Comparison of ENCODE assay signal across 13 mouse cellular contexts in genomic region chr10:61662391-61662988, GRCm38 (mm10). TPM values are rescaled to one million over a fixed set of nuclear protein-coding genes. Genes with fewer than 3 reads are reported as not detected.
A peak's percentile ranks its signal among the peaks of the same experiment; 100 is the strongest.
DNase-seq lines count a peak whose midpoint lies in the region; ATAC-seq lines count a peak whose summit lies in the region.
"Had no signal": no experiment of that assay in that cellular context is flagged by ENCODE, and none has a peak within 500 bp of the region (broad histone marks: within the 10 kb centered on the region; RNA-seq: fewer than 3 reads in every experiment).

No protein-coding gene starts in this region.

- no peaks in the 10 kb centered on the region for H3K27me3 ChIP-seq in hindbrain, embryonic 13.5 days
- no peaks in the 10 kb centered on the region for H3K27me3 ChIP-seq in hindbrain, embryonic 11.5 days (ENCODE audit: control insufficient read depth, insufficient read depth, low read length)
- H3K27me3 ChIP-seq: CH12.LX; limb, embryonic 13.5 days had no signal

- no peaks in the 10 kb centered on the region for H3K9me3 ChIP-seq in hindbrain, embryonic 13.5 days
- no peaks in the 10 kb centered on the region for H3K9me3 ChIP-seq in hindbrain, embryonic 11.5 days (ENCODE audit: control insufficient read depth, low read length)
- H3K9me3 ChIP-seq: limb, embryonic 13.5 days had no signal

- H3K4me1 ChIP-seq in hindbrain, embryonic 13.5 days (replicated peaks) = peaks cover 6% of the 10 kb centered on the region; the same call in 1 of the 2 replicates
- no peaks in the 10 kb centered on the region for H3K4me1 ChIP-seq in hindbrain, embryonic 11.5 days (replicated peaks; ENCODE audit: control insufficient read depth, insufficient read depth, low read length)
- H3K4me1 ChIP-seq: limb, embryonic 13.5 days had no signal

- H3K4me3 ChIP-seq in hindbrain, embryonic 13.5 days = no peak overlapping the region
- no peak overlapping the region for H3K4me3 ChIP-seq in hindbrain, embryonic 11.5 days (ENCODE audit: low read depth, low read length)
- H3K4me3 ChIP-seq: layer of hippocampus, adult 2 months; limb, embryonic 13.5 days had no signal

- DNase-seq in hindbrain, embryonic 11.5 days (ENCODE audit: low spot score) = no peak
- peak; percentile 44 for DNase-seq in right cerebral cortex, postnatal 4 days
- no peak for DNase-seq in right cerebral cortex, adult 2 months (ENCODE audit: low spot score in 2 of 2)
- DNase-seq in frontal cortex, postnatal 10 days (ENCODE audit: low spot score in 2 of 2) = peak; percentile 39 to 45
- DNase-seq in retina, postnatal 1 day = peak; percentile 76
- no peak for DNase-seq in spleen, postnatal 10 days (ENCODE audit: low spot score in 2 of 2)
- DNase-seq in cerebellum, adult 8-10 months = no peak
- DNase-seq: cerebellum, adult 2 months; thymus, postnatal 36 days had no signal

- H3K27ac ChIP-seq in hindbrain, embryonic 13.5 days = peak overlapping the region; percentile 66
- H3K27ac ChIP-seq in hindbrain, embryonic 11.5 days (ENCODE audit: low read depth, low read length) = no peak overlapping the region
- H3K27ac ChIP-seq: layer of hippocampus, adult 2 months; limb, embryonic 13.5 days had no signal

- H3K9ac ChIP-seq in hindbrain, embryonic 13.5 days = 0 out of 2 replicates have a peak overlapping the region, but pooled peaks have one; percentile 29
- no peak overlapping the region for H3K9ac ChIP-seq in hindbrain, embryonic 11.5 days (ENCODE audit: low read depth, low read length)
- H3K9ac ChIP-seq: limb, embryonic 13.5 days had no signal

- WGBS in hindbrain, embryonic 13.5 days = 52% methylated on average over 10 of the region's 10 CpGs
- 82% methylated on average over 10 of the region's 10 CpGs for WGBS in hindbrain, embryonic 11.5 days

- no peak for ATAC-seq in hindbrain, embryonic 13.5 days (ENCODE audit: low FRiP score)
- ATAC-seq in hindbrain, embryonic 11.5 days (ENCODE audit: low FRiP score) = no peak

- H3K36me3 ChIP-seq in hindbrain, embryonic 13.5 days = peaks cover 69% of the 10 kb centered on the region
- peaks cover 7% of the 10 kb centered on the region; the same call in 1 of the 2 replicates for H3K36me3 ChIP-seq in hindbrain, embryonic 11.5 days (ENCODE audit: control insufficient read depth, insufficient read depth, low read length)

- no peak overlapping the region for H3K4me2 ChIP-seq in hindbrain, embryonic 13.5 days
- no peak overlapping the region for H3K4me2 ChIP-seq in hindbrain, embryonic 11.5 days (replicated peaks; ENCODE audit: low read depth, low read length)
- H3K4me2 ChIP-seq: limb, embryonic 13.5 days had no signal

RNA-seq across cellular contexts. Expression of gene Ppa1, which starts 14.1 kb away (rescaled TPM):
- polyA plus RNA-seq in hindbrain, embryonic 13.5 days (2015; fragmentation: Nextera tagmentation; extraction: Ambion mirVana) = 206 and 209 TPM in 2 replicates
- 276 and 297 TPM in 2 replicates for polyA plus RNA-seq in hindbrain, embryonic 11.5 days (2014; fragmentation: Nextera tagmentation; extraction: Ambion mirVana)

RNA-seq across cellular contexts. Expression of gene Sar1a, which starts 17.6 kb away (rescaled TPM):
- polyA plus RNA-seq in hindbrain, embryonic 13.5 days (2015; fragmentation: Nextera tagmentation; extraction: Ambion mirVana) = 194 and 201 TPM in 2 replicates
- 246 and 248 TPM in 2 replicates for polyA plus RNA-seq in hindbrain, embryonic 11.5 days (2014; fragmentation: Nextera tagmentation; extraction: Ambion mirVana)

RNA-seq across cellular contexts. Expression of gene Tysnd1, which starts 32.8 kb away (rescaled TPM):
- polyA plus RNA-seq in hindbrain, embryonic 13.5 days (2015; fragmentation: Nextera tagmentation; extraction: Ambion mirVana) = 18.2 and 24.7 TPM in 2 replicates
- 29.6 and 30.7 TPM in 2 replicates for polyA plus RNA-seq in hindbrain, embryonic 11.5 days (2014; fragmentation: Nextera tagmentation; extraction: Ambion mirVana)

RNA-seq across cellular contexts. Expression of gene Aifm2, which starts 52.6 kb away (rescaled TPM):
- 8.2 and 8.3 TPM in 2 replicates for polyA plus RNA-seq in hindbrain, embryonic 13.5 days (2015; fragmentation: Nextera tagmentation; extraction: Ambion mirVana)
- 5.0 and 6.1 TPM in 2 replicates for polyA plus RNA-seq in hindbrain, embryonic 11.5 days (2014; fragmentation: Nextera tagmentation; extraction: Ambion mirVana)

Comparison
In these comparisons a context has a peak if more than half of its experiments do, and no peak if none do; other contexts are left out.
1. DNase-seq: peak in right cerebral cortex, postnatal 4 days (single experiment), frontal cortex, postnatal 10 days (2 of 2) and retina, postnatal 1 day (single experiment); none in hindbrain, embryonic 11.5 days (single experiment), right cerebral cortex, adult 2 months (0 of 2), spleen, postnatal 10 days (0 of 2) and cerebellum, adult 8-10 months (single experiment).